28 mouse cellular contexts compared by ENCODE assay signal in the genomic region with DNA sequence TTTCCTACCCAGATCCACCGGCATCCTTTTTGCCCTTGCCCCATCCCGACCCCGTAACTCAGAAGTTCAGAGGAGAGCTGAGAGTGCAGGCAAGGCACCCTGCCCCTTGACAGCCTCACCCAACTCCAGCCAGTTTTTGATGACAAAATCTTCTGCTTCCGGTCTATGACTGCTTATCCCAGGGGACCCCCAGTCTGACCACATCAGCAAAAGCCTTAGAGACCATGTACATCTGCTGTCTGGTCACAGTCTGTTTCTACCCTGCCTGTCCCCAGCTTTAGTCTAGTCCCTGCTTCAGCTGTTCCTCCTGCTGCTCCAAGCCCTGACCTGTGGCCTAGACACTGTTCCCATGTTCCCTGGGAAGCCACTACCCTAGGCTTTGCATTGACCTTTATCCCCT. TPM values are rescaled to one million over a fixed set of nuclear protein-coding genes. Genes with fewer than 3 reads are reported as not detected.
DNase-seq lines count a peak whose midpoint lies in the region; ATAC-seq and TF ChIP-seq lines count a peak whose summit lies in the region.
"Had no signal": no experiment of that assay in that cellular context is flagged by ENCODE, and none has a peak within 500 bp of the region (broad histone marks: within the 10 kb centered on the region; RNA-seq: fewer than 3 reads in every experiment).

No protein-coding gene starts in this region.

- H3K9me3 ChIP-seq in forebrain, embryonic 11.5 days (ENCODE audit: control insufficient read depth, low read length) = no peaks in the 10 kb centered on the region
- H3K9me3 ChIP-seq in forebrain, embryonic 12.5 days = no peaks in the 10 kb centered on the region
- H3K9me3 ChIP-seq in liver, postnatal 0 days (ENCODE audit: low read length) = no peaks in the 10 kb centered on the region
- H3K9me3 ChIP-seq in liver, embryonic 11.5 days (ENCODE audit: control insufficient read depth, low read length) = no peaks in the 10 kb centered on the region
- no peaks in the 10 kb centered on the region for H3K9me3 ChIP-seq in limb, embryonic 10.5 days (replicated peaks)
- H3K9me3 ChIP-seq: embryonic facial prominence, embryonic 10.5 days; embryonic facial prominence, embryonic 15.5 days; forebrain, embryonic 15.5 days; G1E; hindbrain, embryonic 12.5 days; intestine, embryonic 15.5 days; liver, embryonic 13.5 days had no signal

- H3K4me1 ChIP-seq in forebrain, embryonic 11.5 days (replicated peaks; ENCODE audit: control insufficient read depth, insufficient read depth, low read length) = no peaks in the 10 kb centered on the region
- H3K4me1 ChIP-seq in forebrain, embryonic 12.5 days = no peaks in the 10 kb centered on the region
- H3K4me1 ChIP-seq in liver, postnatal 0 days (ENCODE audit: insufficient read depth) = peaks cover 9% of the 10 kb centered on the region
- no peaks in the 10 kb centered on the region for H3K4me1 ChIP-seq in liver, embryonic 11.5 days (replicated peaks; ENCODE audit: control insufficient read depth, insufficient read depth, low read length)
- H3K4me1 ChIP-seq in limb, embryonic 10.5 days = peaks cover 17% of the 10 kb centered on the region
- H3K4me1 ChIP-seq: embryonic facial prominence, embryonic 15.5 days; forebrain, embryonic 15.5 days; hindbrain, embryonic 12.5 days; intestine, embryonic 15.5 days had no signal

- H3K9ac ChIP-seq in forebrain, embryonic 11.5 days (ENCODE audit: low read length) = no peak overlapping the region
- no peak overlapping the region for H3K9ac ChIP-seq in forebrain, embryonic 12.5 days
- no peak overlapping the region; the same call in 1 of the 2 replicates for H3K9ac ChIP-seq in liver, postnatal 0 days (replicated peaks)
- no peak overlapping the region for H3K9ac ChIP-seq in liver, embryonic 11.5 days (ENCODE audit: low read depth, low read length)
- H3K9ac ChIP-seq: embryonic facial prominence, embryonic 15.5 days; forebrain, embryonic 15.5 days; hindbrain, embryonic 12.5 days; intestine, embryonic 15.5 days; liver, embryonic 13.5 days had no signal

- no peak overlapping the region for H3K4me3 ChIP-seq in forebrain, embryonic 11.5 days (ENCODE audit: low read depth, low read length)
- no peak overlapping the region for H3K4me3 ChIP-seq in forebrain, embryonic 12.5 days (replicated peaks)
- H3K4me3 ChIP-seq in liver, postnatal 0 days (ENCODE audit: low read depth, low read length) = no peak overlapping the region
- no peak overlapping the region for H3K4me3 ChIP-seq in liver, embryonic 11.5 days (ENCODE audit: low read depth, low read length)
- no peak overlapping the region for H3K4me3 ChIP-seq in limb, embryonic 10.5 days
- H3K4me3 ChIP-seq: embryonic facial prominence, embryonic 10.5 days; embryonic facial prominence, embryonic 15.5 days; forebrain, embryonic 15.5 days; hindbrain, embryonic 12.5 days; intestine, embryonic 15.5 days; liver, embryonic 13.5 days had no signal

- DNase-seq in forebrain, embryonic 11.5 days (ENCODE audit: low spot score) = peak; percentile 44
- DNase-seq in liver, postnatal 0 days = no peak
- DNase-seq in liver, embryonic 11.5 days (ENCODE audit: low spot score) = no peak
- DNase-seq in limb, embryonic 10.5 days (ENCODE audit: low spot score) = no peak
- DNase-seq in neural tube, embryonic 10.5 days (ENCODE audit: extremely low spot score, low spot score) = no peak
- DNase-seq in cerebellum, adult 8-10 months = no peak
- DNase-seq: adrenal gland, postnatal 36 days; cerebellum, adult 2 months; cerebellum, postnatal 25 days; heart, postnatal 36 days; kidney, adult 9 months; kidney, postnatal 25 days; liver, embryonic 13.5 days; lung, adult 2 months; lung, postnatal 10 days; midbrain, embryonic 14.5 days; spleen, adult 18-20 months; thymus, adult 2 months; thymus, postnatal 36 days had no signal

- no peak for TF ChIP-seq EP300 in liver, postnatal 0 days (IDR thresholded peaks at IDR 0.05; ENCODE audit: low read depth)

- no peak overlapping the region for H3K27ac ChIP-seq in forebrain, embryonic 11.5 days (ENCODE audit: low read depth, low read length)
- no peak overlapping the region for H3K27ac ChIP-seq in forebrain, embryonic 12.5 days
- peak overlapping the region; percentile 70; the same call in 1 of the 2 replicates for H3K27ac ChIP-seq in liver, postnatal 0 days (ENCODE audit: low read depth)
- no peak overlapping the region for H3K27ac ChIP-seq in liver, embryonic 11.5 days (ENCODE audit: low read depth, low read length)
- peak overlapping the region; percentile 30; the same call in 1 of the 2 replicates for H3K27ac ChIP-seq in limb, embryonic 10.5 days
- H3K27ac ChIP-seq: embryonic facial prominence, embryonic 10.5 days; embryonic facial prominence, embryonic 15.5 days; forebrain, embryonic 15.5 days; hindbrain, embryonic 12.5 days; hindbrain, postnatal 0 days; intestine, embryonic 15.5 days; liver, embryonic 13.5 days had no signal

- no peak for TF ChIP-seq CTCF in liver, postnatal 0 days (IDR thresholded peaks at IDR 0.05; ENCODE audit: low read depth)

- no peak for ATAC-seq in forebrain, embryonic 11.5 days (replicated peaks; ENCODE audit: low FRiP score)
- no peak for ATAC-seq in forebrain, embryonic 12.5 days (ENCODE audit: low FRiP score)
- ATAC-seq in liver, postnatal 0 days = peak; percentile 20; the same call in 1 of the 2 replicates
- no peak for ATAC-seq in liver, embryonic 11.5 days (replicated peaks; ENCODE audit: low FRiP score)
- ATAC-seq: forebrain, embryonic 15.5 days; hindbrain, postnatal 0 days; intestine, embryonic 15.5 days; Patski had no signal

- 70% methylated on average over 4 of the region's 4 CpGs for WGBS in forebrain, embryonic 11.5 days
- 77% methylated on average over 4 of the region's 4 CpGs for WGBS in forebrain, embryonic 12.5 days
- WGBS in liver, postnatal 0 days (ENCODE audit: insufficient replicate concordance) = 58% methylated on average over 4 of the region's 4 CpGs
- WGBS in liver, embryonic 11.5 days = 71% methylated on average over 4 of the region's 4 CpGs
- WGBS in limb, embryonic 10.5 days = 73% methylated on average over 4 of the region's 4 CpGs

- no peak overlapping the region for H3K4me2 ChIP-seq in forebrain, embryonic 11.5 days (ENCODE audit: low read depth, low read length, severe bottlenecking)
- H3K4me2 ChIP-seq in forebrain, embryonic 12.5 days = no peak overlapping the region
- no peak overlapping the region for H3K4me2 ChIP-seq in liver, postnatal 0 days (ENCODE audit: low read depth, low read length)
- no peak overlapping the region for H3K4me2 ChIP-seq in liver, embryonic 11.5 days
- H3K4me2 ChIP-seq: embryonic facial prominence, embryonic 15.5 days; forebrain, embryonic 15.5 days; hindbrain, embryonic 12.5 days; intestine, embryonic 15.5 days; liver, embryonic 13.5 days had no signal

- no peaks in the 10 kb centered on the region; the same call in 1 of the 2 replicates for H3K36me3 ChIP-seq in forebrain, embryonic 11.5 days (ENCODE audit: control insufficient read depth, insufficient read depth, low read length)
- H3K36me3 ChIP-seq in forebrain, embryonic 12.5 days (replicated peaks) = peaks cover 14% of the 10 kb centered on the region
- H3K36me3 ChIP-seq in liver, postnatal 0 days (replicated peaks; ENCODE audit: insufficient read depth, low read length) = no peaks in the 10 kb centered on the region
- no peaks in the 10 kb centered on the region for H3K36me3 ChIP-seq in liver, embryonic 11.5 days (ENCODE audit: control insufficient read depth, insufficient read depth, low read length)
- peaks cover 18% of the 10 kb centered on the region for H3K36me3 ChIP-seq in limb, embryonic 10.5 days
- H3K36me3 ChIP-seq: G1E had no signal

- H3K27me3 ChIP-seq in forebrain, embryonic 11.5 days (ENCODE audit: control insufficient read depth, insufficient read depth, low read length) = no peaks in the 10 kb centered on the region
- H3K27me3 ChIP-seq in forebrain, embryonic 12.5 days = no peaks in the 10 kb centered on the region
- no peaks in the 10 kb centered on the region for H3K27me3 ChIP-seq in liver, postnatal 0 days (ENCODE audit: insufficient read depth, low read length)
- no peaks in the 10 kb centered on the region for H3K27me3 ChIP-seq in liver, embryonic 11.5 days (replicated peaks; ENCODE audit: control insufficient read depth, insufficient read depth, low read length)
- H3K27me3 ChIP-seq in limb, embryonic 10.5 days (ENCODE audit: low read depth, poor library complexity, severe bottlenecking) = no peaks in the 10 kb centered on the region
- H3K27me3 ChIP-seq: embryonic facial prominence, embryonic 15.5 days; forebrain, embryonic 15.5 days; hindbrain, embryonic 12.5 days; intestine, embryonic 15.5 days; Patski had no signal

RNA-seq across cellular contexts. Expression of a gene that starts 11.1 kb away (rescaled TPM):
- 102 and 103 TPM in 2 replicates for polyA plus RNA-seq in forebrain, embryonic 11.5 days (2014; fragmentation: Nextera tagmentation; extraction: Ambion mirVana)
- 103 and 109 TPM in 2 replicates for polyA plus RNA-seq in forebrain, embryonic 12.5 days (2016; fragmentation: Nextera tagmentation; extraction: Ambion mirVana)
- 36.3 and 40.3 TPM in 2 replicates for polyA plus RNA-seq in liver, postnatal 0 days (2015; fragmentation: Nextera tagmentation; extraction: Ambion mirVana)
- 59.7 and 65.4 TPM in 2 replicates for polyA plus RNA-seq in liver, embryonic 11.5 days (2014; fragmentation: Nextera tagmentation; extraction: Ambion mirVana)
- 78.8 and 91.0 TPM in 2 replicates for polyA plus RNA-seq in limb, embryonic 10.5 days (2016; fragmentation: Nextera tagmentation; extraction: Ambion mirVana)

Comparison
In these comparisons a context has a peak if more than half of its experiments do, and no peak if none do; other contexts are left out.
1. H3K27ac ChIP-seq: peak in liver, postnatal 0 days (single experiment) and limb, embryonic 10.5 days (single experiment); none in forebrain, embryonic 11.5 days (single experiment), forebrain, embryonic 12.5 days (single experiment) and liver, embryonic 11.5 days (single experiment).